Mouse (Mus musculus) bone marrow, adult 2 months (tissue): ENCODE data around the gene Mast4. TPM values are rescaled to one million over a fixed set of nuclear protein-coding genes. Genes with fewer than 3 reads are reported as not detected.

Experiments
- H3K27ac ChIP-seq: fragments of 200-500 bp; 2 replicates; pipeline ENCODE4 v1.5.1; 2012; ENCODE audit warnings: low read depth, mild to moderate bottlenecking, control low read depth, inconsistent platforms, low read length; ENCODE audit not compliant: control insufficient read depth, poor library complexity, insufficient read depth
- H3K4me1 ChIP-seq: fragments of 200-500 bp; 2 replicates; pipeline ENCODE4 v1.6.1; 2011; ENCODE audit warnings: low read length; ENCODE audit not compliant: control insufficient read depth, insufficient read depth
- H3K4me3 ChIP-seq: fragments of 200-500 bp; replicated peaks from 2 replicates; pipeline ENCODE3; 2011; ENCODE audit warnings: mild to moderate bottlenecking, low read depth, low read length, control low read depth; ENCODE audit not compliant: control insufficient read depth
- CTCF ChIP-seq: fragments of 200-500 bp; IDR thresholded peaks from 2 replicates; pipeline ENCODE4 v1.5.1; 2011; ENCODE audit warnings: low read length, control low read depth; ENCODE audit not compliant: control insufficient read depth, insufficient read depth
- POLR2A ChIP-seq: fragments of 200-500 bp; IDR thresholded peaks from 2 replicates; pipeline ENCODE4 v1.6.1; 2011; ENCODE audit warnings: low read depth, mild to moderate bottlenecking, control low read depth, low read length, borderline replicate concordance; ENCODE audit not compliant: control insufficient read depth
- WGBS: fragments of 180-500 bp; shearing (Covaris S2); methylation state at CpG from one replicate; pipeline ENCODE4 v1.1.7; 2018; 5-methylcytosine and 5-hydroxymethylcytosine counted together
- polyA plus RNA-seq: library from polyadenylated mRNA; stranded (reverse); fragments of >200 nt; gene quantifications from 2 replicates; pipeline ENCODE4 v1.2.4, GENCODE M21; 2011; ENCODE audit warnings: low replicate concordance; ENCODE audit not compliant: missing spikeins, insufficient read depth, insufficient read length

The Mast4 gene
- polyA plus RNA-seq, 1 experiment, result 6.7 TPM

DNA sequence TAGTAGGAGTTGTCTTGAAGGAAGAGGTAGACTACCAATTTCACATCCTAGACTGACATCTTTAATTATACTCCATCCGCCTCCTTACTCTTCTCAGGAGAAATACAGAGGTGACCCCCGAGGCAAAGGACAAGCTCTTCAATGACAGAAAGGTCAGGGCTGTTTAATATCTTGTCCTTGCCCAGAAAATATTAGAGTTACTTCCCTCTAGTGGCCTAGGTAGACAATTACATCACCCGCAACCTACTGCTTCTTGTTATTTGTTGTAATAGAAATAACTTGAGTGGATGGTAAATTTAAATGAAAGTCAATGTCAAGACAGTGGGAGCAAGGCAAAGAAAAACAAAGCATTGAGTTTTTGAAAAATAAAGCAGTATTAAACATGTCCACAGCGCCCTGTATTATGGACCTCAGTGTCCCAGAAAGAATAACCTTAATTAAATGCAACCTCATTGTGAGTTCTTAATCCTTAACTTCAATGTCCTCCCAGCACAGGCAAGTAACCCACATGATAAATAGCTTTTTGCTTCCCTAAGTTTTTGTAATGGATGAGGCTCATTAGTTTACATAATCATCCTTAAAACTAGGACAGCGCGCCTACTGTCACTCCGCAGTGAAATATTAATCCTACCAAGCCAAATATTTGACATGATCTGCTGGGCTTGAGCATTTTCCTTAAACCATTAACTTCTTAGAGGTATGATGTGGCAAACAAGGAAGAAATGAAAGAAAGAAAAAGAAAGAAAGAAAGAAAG lies 408.3 kb downstream of the Mast4 start:
- TF ChIP-seq CTCF (no peak), POLR2A (no peak)
- Histone ChIP-seq H3K4me1 (no peaks in the 10 kb centered on the region; the same call in none of the 2 replicates), H3K27ac (no peak overlapping the region), H3K4me3 (no peak overlapping the region)
- WGBS, result 82% methylated on average over 7 of the region's 7 CpGs

DNA sequence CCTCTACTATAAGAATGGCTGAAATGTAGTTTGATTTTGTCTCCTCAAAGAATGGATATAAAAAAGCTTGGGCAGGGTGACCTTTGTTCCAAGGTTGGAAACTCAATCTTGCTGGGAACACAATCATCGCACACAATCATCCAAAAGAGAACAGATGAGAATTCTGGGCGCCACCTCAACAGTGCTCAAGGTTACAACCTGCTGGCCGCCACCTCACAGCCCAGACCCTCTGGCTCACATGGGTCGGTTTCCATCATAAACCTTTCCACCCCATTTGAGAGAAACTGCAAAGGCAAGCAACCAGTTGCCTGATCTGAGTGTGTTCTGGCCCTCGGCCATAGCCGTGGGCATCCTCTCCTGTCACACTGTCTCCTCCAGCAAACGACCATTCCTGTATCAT lies 414.6 kb downstream of the Mast4 start:
- Histone ChIP-seq H3K27ac (no peak overlapping the region), H3K4me1 (no peaks in the 10 kb centered on the region), H3K4me3 (no peak overlapping the region)
- TF ChIP-seq CTCF (no peak), POLR2A (no peak)
- WGBS, result 80% methylated on average over 7 of the region's 7 CpGs

DNA sequence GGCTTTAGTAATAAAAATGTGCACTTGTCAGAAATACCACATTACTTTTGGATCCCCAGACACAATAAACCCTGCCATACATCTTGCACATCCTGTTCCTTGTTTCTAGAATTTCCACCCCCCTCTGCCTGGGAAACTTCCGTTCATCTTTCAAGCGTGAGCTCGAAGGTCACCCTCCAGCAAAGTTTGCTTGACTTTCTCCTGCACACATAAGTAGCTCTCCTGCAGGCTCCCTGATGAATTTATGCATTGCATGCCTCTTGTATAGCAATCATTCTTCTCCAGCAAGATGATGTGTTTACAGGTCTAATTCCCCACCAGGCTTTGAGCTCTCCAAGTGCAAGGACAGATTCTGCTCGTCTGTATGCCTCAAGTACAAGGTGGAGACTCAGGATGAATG lies 415.7 kb downstream of the Mast4 start:
- TF ChIP-seq POLR2A (no peak), CTCF (no peak)

DNA sequence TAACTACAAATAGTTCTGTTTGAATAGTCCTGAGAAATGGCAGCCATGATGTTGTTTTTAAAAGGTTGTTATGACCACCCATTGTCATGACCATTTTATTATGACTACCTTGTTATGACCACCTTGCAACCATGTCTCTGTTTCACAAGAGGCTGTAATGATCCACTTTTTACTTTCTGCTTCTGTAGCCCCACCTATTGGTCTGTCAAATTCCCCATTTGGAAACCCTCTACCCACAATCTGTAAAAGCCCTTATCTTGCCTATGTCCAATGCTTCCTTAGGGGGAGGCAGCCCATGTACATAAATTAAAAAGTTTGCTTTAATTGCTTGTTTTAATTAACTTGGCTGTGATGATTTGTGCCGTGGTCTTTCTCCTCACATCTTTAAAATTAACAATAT lies 419.0 kb downstream of the Mast4 start:
- H3K27ac ChIP-seq, result no peak overlapping the region
- no peak for TF ChIP-seq CTCF
- TF ChIP-seq POLR2A, result no peak
- no peaks in the 10 kb centered on the region for H3K4me1 ChIP-seq
- 66% methylated on average over 1 of the region's 1 CpGs for WGBS
- H3K4me3 ChIP-seq, result no peak overlapping the region

More for the DNA sequence above, 415.7 kb downstream of the Mast4 start:
- Histone ChIP-seq H3K27ac (no peak overlapping the region), H3K4me1 (no peaks in the 10 kb centered on the region), H3K4me3 (no peak overlapping the region)
- 16% methylated on average over 4 of the region's 4 CpGs for WGBS

DNA sequence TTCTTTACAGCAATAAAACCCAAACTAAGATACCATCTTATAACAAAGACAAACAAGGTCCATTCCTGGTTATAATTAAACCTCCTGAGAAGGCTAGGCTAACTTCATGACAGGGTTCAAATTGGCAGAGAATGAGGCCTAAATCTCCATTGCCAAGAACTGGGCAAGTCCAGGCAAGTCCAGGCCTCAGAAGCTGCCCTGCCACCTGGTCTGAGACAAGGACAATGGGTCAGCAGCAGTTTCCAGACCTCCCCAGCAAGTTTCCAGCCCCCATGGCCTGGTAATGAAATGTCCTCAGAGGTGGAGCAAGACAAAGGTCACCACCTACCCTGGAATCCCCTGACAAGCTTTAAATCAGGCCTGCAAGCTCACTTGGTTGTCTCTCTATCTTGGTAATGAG lies 419.5 kb downstream of the Mast4 start:
- H3K4me1 ChIP-seq, result no peaks in the 10 kb centered on the region
- TF ChIP-seq CTCF (no peak), POLR2A (no peak)
- H3K4me3 ChIP-seq, result no peak overlapping the region
- H3K27ac ChIP-seq, result no peak overlapping the region

DNA sequence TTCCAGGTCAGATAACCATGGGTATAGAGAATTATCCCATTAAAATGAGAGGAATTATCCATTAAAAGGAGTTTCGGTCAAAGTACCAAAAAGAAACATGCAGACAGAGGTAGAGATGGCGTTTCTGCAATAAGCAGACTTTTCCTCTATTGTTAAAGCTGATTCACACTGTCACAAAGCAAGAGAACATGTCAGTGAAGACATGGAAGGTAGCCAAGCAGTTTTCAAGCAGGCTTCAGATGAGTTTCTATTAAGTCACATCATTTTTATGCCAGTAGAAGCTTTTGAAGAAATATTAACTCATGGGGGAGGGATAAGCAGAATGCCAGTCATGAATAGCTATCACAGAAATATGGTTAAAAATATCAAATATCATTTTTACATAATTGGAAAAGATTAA lies 420.4 kb downstream of the Mast4 start:
- no peaks in the 10 kb centered on the region for H3K4me1 ChIP-seq
- WGBS, result 75% methylated on average over 2 of the region's 2 CpGs
- TF ChIP-seq CTCF, result no peak
- TF ChIP-seq POLR2A, result no peak
- no peak overlapping the region for H3K4me3 ChIP-seq
- no peak overlapping the region for H3K27ac ChIP-seq

DNA sequence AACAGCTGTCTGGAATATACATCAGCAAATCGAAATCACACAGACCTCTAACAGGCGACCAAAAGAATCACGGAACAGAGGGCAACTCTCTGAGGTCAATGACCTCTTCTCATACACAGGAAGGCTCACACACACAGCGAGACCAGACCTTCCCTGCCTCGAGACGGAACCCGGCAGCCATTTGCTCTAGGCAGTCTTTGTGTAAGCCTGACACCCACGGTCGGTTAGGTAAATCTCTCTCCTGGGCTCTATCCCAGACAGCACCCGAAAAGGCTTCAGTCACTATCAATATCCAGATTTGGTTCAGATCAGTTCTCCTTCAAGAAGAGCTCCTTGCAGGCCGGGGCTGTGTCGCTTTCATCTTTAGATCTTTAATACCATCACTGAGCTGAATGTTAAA lies 421.4 kb downstream of the Mast4 start:
- Histone ChIP-seq H3K27ac (no peak overlapping the region), H3K4me1 (no peaks in the 10 kb centered on the region), H3K4me3 (no peak overlapping the region)
- TF ChIP-seq POLR2A, result no peak
- no peak for TF ChIP-seq CTCF
- WGBS, result 85% methylated on average over 12 of the region's 12 CpGs

DNA sequence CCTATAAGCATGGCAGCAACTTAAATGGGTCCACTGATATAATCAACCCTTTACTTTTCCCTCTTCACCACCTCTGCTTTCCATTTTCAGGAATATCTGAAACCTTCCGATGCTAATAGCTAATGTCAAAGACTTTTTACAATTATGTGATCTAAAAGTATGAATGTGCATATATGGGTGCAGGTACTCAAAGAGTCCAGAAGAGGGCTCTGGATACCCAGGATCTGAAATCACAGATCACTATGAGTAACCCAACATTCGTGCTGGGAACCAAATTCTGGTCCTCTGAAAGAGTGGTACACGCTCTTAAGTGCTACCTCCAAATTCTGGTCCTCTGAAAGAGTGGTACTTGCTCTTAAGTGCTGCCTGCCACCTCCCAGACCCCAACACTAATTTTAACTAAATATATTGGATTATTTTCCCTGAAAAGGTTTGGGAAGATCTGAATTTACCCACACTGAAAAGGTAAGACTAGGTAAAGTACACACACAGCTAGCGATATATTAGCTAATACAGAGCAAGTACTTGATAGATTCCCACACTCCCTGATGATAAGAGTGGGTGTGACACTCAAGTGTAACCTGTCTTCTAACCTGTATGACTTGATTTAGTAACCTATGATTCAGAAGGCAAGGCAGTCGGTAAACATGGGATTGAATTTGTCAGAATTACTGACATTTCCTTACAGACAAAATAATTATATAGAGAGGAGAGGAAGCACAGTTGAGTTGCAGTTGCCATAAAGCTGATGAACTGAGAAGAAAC lies 424.5 kb downstream of the Mast4 start:
- H3K27ac ChIP-seq, result no peak overlapping the region
- TF ChIP-seq CTCF (no peak), POLR2A (no peak)
- no peak overlapping the region for H3K4me3 ChIP-seq
- WGBS, result 86% methylated on average over 5 of the region's 5 CpGs
- no peaks in the 10 kb centered on the region; the same call in 1 of the 2 replicates for H3K4me1 ChIP-seq

DNA sequence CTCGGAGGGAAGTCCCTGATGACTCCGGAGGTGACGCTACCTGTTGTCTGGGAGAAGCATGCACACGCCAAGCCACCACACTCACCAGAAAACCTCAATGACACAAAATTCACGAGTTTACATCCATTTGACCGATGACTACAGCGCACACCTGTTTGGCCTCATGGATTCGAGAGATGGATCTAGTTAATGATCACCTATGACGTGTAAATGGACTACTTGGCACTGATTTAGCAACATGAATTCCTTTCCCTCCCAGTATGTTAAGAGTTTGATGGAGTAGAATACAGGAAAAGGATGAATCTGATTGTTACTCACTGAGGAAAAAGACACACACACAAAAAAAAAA lies 427.7 kb downstream of the Mast4 start:
- peak overlapping the region; percentile 23 for H3K4me3 ChIP-seq
- WGBS, result 10% methylated on average over 9 of the region's 9 CpGs
- TF ChIP-seq POLR2A (no peak), CTCF (no peak)
- H3K27ac ChIP-seq, result no peak overlapping the region
- no peaks in the 10 kb centered on the region; the same call in 1 of the 2 replicates for H3K4me1 ChIP-seq
